Mouse (Mus musculus) megakaryocyte-erythroid progenitor cell, adult 5-6 weeks (primary cell): ENCODE results near the gene Pcbp1. TPM values are rescaled to one million over a fixed set of nuclear protein-coding genes. Genes with fewer than 3 reads are reported as not detected.
A peak's percentile ranks its signal among the peaks of the same experiment; 100 is the strongest.
"Not testable (repeated sequence)": the region's sequence is repeated elsewhere in the genome, so short reads cannot be mapped to it uniquely, and the experiment has no call there.

ENCODE experiments used
- ATAC-seq: replicated peaks from 2 replicates; pipeline ENCODE4 v1.8.0; 2016; ENCODE audit warnings: mild to moderate bottlenecking, inconsistent platforms; ENCODE audit not compliant: severe bottlenecking, poor library complexity, low FRiP score, low TSS enrichment
- total RNA-seq, 2 experiments: library from RNA; stranded (forward) in 1 of 2; stranded (reverse) in 1 of 2; fragments of 200-1000, 215-1000 nt in 1 of 2; fragments of >200 nt in 1 of 2; fragmentation: Nextera tagmentation in 1 of 2; gene quantifications; 2 replicates each; pipeline ENCODE4 v1.2.3; 2014 to 2017

Pcbp1 gene
- total RNA-seq (2014; fragmentation: Nextera tagmentation) (289 and 315 TPM in 2 replicates), total RNA-seq (2017) (118 and 123 TPM in 2 replicates)

DNA sequence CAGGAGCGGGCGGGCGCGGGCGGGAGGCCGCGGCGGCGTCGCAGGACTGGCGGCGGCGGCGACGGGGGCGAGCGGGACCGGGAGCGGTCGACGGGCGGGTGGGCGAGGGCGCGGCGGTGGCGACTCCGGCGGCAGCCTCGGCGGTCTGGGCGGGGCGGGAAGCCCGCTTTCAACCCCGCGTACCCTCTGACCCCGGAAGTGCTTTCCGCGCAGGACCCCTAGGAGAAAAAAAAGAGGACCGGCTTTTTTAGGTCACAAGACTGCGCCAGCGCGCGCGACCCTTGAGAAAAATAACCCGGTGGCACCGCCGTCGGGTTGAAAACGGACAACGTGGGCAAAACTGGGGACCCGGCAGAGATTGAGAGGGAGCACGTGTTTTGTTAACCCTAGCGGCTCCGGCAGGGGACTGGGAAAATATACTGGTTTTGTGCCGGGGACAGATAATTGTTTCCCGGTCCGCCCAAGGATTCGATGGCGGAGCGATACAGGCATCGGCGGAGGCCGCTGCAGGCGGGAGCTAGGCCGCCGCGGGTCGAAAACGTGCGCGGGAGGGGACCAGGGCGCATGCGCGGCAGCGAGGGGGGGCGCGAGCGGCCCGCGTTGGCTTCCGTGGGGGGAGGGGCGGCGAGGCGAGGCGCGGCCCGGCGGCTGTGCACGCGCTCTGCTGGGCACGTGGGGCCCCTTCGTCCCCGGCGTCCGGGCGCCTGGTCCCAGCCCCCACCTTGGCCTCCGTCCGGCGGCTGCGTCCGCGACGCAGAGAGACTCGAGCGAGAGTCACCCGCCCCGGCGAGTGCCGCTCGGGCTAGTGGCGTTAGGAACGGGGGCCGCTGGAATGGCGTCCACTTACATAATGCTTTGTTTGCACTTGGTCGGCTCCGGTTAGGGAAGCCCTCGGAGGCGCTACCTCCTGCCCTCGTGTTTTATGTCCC lies at the start of gene Pcbp1:
Gene Pcbp1 (minus strand): TSS at position 290 of the 929 bp plus-strand sequence.
- peak; percentile 42 for ATAC-seq

DNA sequence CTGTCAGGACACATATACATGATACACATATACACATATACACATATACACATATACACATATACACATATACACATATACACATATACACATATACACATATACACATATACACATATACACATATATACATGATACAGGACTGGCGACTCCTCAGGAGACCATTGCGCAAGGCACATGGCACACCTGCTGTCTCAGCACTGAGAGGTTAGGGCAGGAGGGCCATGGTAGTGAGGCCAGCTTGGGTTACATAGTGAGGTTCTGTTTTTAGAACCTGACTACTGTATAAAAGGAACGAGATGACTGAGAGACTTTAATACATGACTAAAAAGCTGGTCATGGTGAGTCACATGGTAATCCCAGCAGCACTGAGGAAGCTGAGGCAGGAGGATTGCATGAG lies 48.4 kb upstream of the Pcbp1 start:
- ATAC-seq = no peak

DNA sequence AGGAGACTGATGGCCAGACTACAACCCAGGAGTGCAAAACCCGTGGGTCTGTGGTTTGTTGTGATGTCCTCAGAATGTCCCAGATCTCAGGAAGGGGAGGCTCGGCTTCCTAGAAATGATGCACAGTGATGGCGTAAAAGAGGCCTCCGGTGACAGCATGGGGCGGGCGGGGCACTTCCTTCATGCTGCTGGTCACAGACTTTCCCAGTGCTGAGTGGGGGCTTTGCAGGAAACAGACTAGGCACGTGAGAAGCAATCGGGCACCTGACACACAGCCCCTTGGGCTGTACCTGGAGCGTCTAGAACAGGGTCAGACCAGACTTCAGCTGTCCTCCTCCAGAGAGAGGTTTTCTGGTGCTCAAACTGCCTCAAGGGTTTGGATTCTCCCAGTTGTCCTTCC lies 44.7 kb upstream of the Pcbp1 start:
- 0 out of 2 replicates have a peak, but pooled peaks have one; percentile 18 for ATAC-seq

DNA sequence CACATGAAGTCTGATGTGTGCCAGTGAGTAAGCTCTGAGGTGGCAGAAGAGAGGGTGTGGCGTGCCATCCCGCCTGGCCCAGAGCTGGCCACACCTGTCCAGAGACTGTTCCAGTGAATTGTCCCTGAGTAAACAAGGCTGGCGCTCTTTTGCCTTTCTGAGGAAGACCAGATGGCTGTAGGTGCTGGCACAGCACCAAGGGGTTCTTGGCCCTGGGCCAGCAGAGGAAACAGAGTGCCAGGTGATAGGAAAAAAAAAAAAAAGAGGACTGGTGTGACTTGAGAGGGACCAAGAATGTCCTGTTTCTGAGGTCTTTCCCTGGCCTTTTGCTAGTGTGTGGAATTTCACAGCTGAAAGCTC lies 43.3 kb upstream of the Pcbp1 start:
- peak; percentile 65 for ATAC-seq

DNA sequence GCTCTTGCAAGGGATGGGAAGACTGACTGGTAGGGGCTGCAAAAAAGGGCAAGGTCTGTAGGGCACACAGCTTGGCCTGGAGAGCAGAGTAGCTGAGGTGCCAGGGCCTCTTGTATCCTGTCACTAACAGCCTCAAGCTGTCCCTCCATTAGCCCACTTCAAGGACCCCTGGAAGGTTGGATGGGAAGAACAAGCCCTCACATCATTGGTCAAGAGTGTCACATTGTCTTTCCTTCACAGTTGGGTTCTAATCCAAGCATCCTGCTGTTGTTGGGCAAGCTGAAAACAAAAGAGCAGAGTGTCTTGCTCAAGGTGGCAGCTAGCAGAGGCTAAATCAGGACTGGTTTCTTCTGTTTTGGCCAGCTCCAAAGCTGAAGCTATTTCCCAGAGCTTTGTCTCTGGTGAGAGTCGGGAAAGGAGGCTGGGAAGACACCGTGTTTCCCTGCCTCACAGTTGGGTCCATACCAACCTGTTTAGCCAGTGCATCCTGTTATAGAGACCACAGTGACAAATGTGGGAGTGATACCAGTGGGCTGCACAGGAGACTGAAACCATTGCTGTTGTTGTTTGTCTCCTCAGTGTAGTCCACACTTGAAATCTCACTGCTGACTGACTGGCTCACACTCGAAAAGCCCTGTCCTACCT lies 42.8 kb upstream of the Pcbp1 start:
- no peak for ATAC-seq

DNA sequence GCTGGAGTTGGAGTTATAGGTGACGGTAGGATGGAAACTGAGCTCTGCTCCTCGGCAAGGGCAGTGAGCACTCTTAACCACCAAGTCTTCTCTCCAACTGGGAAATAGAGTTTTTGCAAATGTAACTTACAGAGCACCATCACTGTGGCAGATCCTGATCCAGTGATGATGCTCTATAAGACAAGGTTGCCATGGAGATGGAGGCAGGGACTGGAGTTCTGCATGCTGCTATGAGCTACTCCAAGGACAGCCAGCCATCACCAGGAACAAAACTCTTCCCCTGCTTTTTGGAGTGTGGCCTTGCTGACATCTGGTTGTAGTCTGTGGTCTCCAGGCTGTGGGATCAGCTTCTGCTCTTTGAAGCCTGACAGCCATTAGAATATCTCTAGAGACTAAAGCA lies 39.7 kb upstream of the Pcbp1 start:
- no peak for ATAC-seq

DNA sequence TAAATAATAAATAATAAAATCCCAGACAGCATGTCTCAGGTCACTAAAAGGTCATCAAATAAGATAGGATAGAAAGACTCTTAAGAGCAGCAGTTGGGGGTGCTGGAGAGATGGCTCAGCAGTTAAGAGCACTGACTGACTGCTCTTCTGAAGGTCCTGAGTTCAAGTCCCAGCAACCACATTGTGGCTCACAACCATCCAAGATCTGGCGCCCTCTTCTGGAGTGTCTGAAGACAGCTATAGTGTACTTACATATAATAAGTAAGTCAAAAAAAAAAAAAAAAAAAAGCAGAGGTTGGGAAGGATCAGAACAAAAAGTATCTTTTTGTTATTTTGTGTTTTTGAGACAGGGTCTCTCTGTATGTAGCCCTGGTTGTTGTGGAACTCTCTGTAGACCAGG lies 31.1 kb upstream of the Pcbp1 start:
- ATAC-seq = not testable (repeated sequence)

DNA sequence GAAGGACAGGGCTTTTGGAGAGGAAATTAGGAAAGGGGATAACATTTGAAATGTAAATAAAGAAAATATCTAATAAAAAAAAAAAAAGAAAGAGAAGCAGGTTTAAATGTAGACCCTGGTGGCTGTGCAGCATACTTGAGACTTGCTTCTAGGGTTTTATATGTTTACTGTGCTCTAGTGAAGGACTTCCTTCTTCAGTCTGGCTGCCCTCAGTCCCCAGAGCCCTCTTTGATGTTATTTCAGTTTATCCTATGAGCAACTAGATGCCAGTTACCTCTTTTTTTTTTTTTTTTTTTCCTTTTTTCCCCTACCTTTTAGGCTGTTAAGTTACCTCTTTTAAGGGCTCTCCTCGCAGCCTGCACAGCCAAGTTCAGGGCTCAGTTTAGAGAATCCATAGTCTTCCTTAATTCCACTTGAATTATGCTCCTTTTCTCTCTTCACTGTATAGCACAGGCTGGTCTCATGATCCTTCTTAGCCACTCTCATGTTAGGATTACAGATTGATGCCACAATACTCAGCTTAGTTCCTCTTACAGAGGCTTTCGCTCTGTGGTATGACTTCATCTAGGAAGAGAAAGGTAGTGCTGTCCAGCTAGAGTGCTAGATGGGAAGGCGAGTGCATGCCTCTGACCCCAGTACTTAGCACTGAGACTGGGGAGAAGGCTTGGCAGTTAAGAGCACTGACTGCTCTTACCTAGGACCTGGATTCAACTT lies 30.4 kb upstream of the Pcbp1 start:
- no peak for ATAC-seq

DNA sequence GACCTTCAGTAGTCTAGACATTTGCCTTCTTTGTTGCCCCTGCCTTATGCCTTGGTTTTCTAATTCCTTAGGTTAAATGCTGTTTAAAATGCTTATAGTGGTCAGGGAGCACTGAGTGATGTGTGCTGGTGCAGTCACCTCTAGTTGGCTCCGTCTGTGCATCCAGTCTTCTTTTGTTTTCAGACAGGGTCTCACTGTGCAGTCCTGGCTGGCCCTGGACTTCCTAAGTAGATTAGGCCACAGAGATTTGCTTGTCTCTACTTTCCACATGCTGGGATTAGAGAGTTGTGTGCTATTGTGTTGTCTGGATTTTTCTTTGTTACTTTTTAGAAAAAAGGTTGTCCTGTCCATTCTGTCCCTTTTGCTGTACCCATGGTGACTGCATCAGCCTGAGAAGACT lies 24.5 kb upstream of the Pcbp1 start:
- no peak for ATAC-seq

DNA sequence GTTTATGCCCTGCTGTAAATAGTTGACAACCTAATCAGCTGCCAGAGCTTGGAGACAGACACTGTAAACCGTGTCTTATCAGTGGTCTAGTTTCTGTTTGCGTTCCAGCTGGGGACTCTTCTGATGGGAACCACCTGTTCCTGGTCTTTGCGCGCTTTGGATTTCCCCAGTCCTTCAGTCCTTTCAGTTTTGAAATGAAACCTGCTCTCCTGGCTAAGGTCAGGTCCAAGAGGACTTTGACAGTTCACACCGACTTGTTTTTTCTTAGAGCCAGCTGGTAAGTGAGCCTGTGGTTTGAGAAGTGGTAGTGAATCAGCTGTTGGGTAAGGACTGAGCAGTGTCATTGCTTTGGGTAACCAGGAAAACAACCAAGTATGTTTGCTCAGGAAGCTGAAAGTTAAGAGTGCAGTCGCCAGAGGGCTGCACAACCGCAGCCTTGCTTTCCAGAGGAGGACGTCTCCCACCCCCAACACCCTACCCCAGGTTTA lies 21.8 kb upstream of the Pcbp1 start:
- peak; percentile 92 for ATAC-seq

DNA sequence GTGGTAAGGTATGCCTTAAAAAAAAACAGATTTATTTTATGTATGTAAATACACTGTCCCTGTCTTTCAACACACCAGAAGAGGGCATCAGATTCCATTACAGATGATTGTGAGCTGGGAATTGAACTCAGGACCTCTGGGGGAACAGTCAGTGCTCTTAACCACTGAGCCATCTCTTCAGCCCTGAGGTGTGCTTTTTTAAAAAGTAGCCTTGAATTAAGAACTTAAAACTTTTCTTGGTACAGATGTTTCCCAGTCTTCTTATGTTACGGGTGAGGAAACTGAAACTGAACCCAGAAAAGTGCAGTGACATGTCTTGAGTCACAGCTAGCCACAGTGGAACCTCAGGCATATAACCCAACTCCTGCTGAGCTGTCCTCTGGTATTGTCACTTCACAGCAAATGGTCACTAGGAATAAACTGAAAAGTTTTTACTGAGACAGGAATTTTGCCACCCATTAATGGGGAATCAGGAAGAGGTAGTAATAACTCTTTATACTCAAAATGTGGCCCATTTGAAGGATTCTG lies 21.2 kb upstream of the Pcbp1 start:
- ATAC-seq = no peak

DNA sequence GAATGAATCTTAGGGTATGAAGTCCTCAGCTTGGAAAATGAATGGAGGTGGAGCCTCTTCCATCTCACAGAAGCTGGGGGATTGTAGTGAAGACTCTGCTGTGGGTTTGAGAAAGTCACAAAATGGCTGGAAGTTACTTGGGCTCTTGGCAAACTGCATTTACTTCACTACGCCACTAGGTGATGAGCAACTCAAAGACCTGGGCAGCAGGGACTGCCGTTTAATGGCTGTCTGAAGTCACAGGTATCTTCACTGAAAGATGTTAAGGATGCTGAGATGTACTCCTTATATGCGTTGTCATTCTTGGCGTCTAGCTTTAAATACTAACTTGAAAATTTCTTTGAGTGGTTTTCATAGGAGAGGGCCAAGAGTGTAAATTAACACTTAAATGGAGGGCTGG lies 19.1 kb upstream of the Pcbp1 start:
- peak; percentile 59; the same call in 1 of the 2 replicates for ATAC-seq

DNA sequence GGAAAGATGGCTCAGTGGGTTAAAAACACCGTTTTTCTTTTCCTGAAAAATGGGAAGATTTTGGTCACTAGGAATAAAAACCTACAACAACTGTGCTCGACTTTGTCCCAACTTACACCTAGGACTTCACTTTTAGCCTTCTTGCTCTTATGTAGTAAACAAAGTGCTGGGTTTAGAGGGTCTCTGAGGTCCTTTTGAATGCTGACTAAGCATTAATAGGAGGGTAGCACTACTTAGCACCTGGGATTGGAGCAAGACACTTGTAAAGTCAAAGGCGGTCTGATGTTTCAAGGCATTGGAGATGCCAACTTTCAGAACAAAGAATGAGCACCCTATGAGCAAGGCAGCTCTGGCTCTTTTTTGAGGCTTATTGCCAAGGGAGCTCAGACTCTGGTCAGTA lies 17.7 kb upstream of the Pcbp1 start:
- no peak for ATAC-seq

DNA sequence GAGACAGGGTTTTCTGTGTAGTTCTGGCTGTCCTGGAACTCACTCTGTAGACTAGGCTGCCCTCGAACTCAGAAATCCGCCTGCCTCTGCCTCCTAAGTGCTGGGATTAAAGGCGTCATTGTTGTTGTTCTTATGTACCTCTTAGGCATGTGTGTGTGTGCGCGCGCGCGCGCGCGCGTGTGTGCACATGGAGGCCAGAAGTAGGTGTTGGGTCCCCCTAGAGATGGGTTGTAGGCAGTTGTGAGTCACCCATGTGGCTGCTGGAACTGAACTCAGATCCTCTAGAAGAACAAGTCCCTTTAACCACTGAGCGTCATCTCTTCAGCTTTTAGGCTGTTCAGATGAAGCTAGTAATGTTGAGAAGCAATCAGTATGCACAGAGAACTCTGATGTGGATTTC lies 16.9 kb upstream of the Pcbp1 start:
- ATAC-seq = no peak

DNA sequence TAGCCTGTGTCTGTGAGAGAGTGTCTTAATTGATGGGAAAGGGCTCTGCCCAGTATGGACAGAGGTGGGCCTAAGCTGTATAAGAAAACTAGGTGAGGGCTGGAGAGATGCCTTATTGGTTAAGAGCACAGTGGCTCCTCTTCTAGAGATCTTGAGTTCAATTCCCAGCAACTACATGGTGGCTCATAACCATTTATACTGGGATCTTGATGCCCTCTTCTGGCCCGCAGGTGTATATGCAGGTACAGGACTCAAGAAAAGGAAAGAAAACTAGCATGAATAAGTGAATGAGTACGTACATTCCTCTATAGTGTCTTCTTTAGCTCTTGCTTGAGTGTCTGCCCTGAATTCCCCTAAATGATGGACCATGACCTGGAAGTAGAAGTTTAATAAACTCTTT lies 15.5 kb upstream of the Pcbp1 start:
- 0 out of 2 replicates have a peak, but pooled peaks have one; percentile 22 for ATAC-seq

DNA sequence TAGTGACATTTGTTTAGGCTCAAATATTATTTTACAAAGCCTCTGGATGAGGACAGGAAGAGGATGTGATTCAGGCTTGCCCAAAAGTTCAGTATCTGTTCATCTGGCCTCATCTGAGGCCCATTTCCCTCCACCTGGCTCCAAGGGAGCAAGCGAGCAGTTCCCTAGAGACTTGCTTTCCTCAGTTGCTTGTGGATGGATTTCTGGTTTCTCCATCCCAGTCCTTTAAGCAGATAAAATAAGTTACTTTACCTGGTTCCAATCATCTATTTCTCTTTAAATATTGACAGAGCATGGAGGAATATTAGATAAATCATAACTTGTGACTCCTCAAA lies 2.3 kb upstream of the Pcbp1 start:
- no peak for ATAC-seq

DNA sequence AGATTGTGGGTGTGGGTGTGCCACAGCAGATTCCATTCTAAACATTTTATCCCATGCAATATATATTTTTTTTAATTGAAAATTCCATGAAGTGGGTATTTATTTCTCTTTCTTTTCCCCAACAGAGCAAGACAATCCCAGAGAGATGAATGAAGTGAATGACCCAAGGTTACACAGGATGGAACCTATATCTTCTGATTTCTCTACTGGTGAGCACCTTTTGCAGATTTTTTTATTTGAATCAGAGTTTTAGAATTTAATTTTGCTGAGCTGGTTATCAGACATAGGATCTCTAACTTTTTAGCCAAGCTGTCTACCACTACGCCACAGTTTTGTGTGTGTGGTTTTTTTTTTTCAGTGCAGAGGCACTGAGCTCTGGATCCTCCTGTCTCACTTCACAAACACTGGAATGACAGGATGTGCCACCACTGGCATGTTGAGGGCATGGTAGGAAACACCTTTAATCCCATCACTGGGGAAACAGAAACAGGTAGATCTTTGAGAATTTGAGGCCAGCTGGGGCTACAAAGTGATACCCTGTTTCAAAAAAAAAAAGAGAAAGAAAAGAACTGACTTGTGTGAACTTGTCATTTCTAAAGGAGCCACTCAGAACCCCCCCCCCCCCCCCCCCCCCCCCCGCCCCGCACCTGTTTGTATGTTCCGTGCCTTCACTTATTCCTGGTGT lies 1.8 kb upstream of the Pcbp1 start:
- ATAC-seq = no peak

DNA sequence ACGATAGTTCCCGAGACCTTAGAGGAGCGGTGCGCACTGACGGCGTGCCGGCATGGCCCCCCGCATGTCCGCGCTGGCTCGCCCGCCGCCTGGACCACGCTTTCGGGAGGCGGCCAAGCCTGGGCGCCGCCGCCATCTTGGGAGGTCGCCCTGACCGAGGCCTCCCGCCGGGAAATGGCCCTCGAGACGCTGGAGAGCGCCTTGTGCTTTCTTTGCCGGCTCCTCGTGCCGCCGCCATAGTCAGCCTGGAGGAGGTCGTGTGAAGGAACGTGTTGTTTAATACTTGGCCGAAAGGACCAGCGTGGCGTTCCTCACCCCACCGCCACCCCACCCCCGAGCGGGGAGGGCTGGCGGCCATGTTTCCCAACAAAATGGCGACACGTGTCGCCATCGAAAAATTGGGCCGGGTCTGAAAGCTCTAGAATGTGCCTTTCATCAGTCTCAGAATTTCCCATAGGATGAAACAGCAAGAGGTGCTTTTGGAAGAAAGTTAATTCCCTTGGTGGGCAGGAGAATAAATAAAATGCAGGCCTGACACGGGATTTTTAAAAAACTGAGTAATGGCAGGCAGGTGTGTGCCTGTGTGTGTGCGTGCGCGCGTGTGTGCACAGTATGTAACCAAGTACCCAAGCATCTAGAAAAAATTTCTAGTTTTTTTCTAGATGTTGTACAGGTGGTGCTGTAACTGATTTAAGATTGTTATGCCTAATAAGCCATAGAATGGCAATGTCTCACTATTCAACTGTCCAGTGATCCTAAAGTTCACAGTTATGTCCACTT lies 1.0 kb upstream of the Pcbp1 start:
- ATAC-seq = peak; percentile 24

DNA sequence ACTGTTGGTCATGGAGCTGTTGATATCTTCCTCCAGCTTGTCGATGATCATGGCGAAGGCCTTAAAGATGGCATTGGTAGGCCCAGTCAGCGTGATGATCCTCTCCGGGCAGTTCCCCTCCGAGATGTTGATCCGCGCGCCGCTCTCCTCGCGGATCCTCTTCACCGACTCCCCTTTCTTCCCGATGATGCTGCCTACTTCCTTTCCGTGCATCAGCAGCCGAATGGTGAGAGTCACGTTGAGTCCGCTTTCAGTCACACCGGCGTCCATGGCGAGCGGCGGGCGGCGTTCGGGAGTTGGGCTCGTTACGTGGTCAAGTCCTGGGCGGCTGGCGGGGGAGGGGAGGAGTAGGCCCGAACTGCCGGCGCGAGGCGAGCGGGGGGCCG lies 482 bp downstream of the Pcbp1 start:
- peak; percentile 11; the same call in 1 of the 2 replicates for ATAC-seq
